24 mouse cellular contexts compared by ENCODE assay signal in genomic region chr13:90973409-90973808, GRCm38 (mm10). TPM values are rescaled to one million over a fixed set of nuclear protein-coding genes. Genes with fewer than 3 reads are reported as not detected.
DNase-seq lines count a peak whose midpoint lies in the region; ATAC-seq and TF ChIP-seq lines count a peak whose summit lies in the region.
"Had no signal": no experiment of that assay in that cellular context is flagged by ENCODE, and none has a peak within 500 bp of the region (broad histone marks: within the 10 kb centered on the region; RNA-seq: fewer than 3 reads in every experiment).

No protein-coding gene starts in this region.

- peak overlapping the region; percentile 6; the same call in 1 of the 2 replicates for H3K27ac ChIP-seq in hindbrain, embryonic 16.5 days (ENCODE audit: low read depth, low read length)
- no peak overlapping the region for H3K27ac ChIP-seq in hindbrain, embryonic 10.5 days
- no peak overlapping the region for H3K27ac ChIP-seq in neural tube, embryonic 13.5 days (replicated peaks)
- H3K27ac ChIP-seq in neural tube, embryonic 15.5 days (replicated peaks), result no peak overlapping the region
- H3K27ac ChIP-seq in neural tube, embryonic 14.5 days (ENCODE audit: low read depth, low read length), result 0 out of 2 replicates have a peak overlapping the region, but pooled peaks have one; percentile 12
- H3K27ac ChIP-seq in gastrocnemius, adult 2 months, result no peak overlapping the region
- H3K27ac ChIP-seq: embryonic facial prominence, embryonic 12.5 days; heart, embryonic 15.5 days; limb, embryonic 15.5 days; liver, embryonic 14.5 days had no signal

- intact Hi-C loops in gastrocnemius, adult 2 months (cut with DNase I), result no loop called here

- 35% methylated on average over 7 of the region's 7 CpGs for WGBS in hindbrain, embryonic 16.5 days
- 65% methylated on average over 7 of the region's 7 CpGs for WGBS in hindbrain, embryonic 10.5 days
- 36% methylated on average over 7 of the region's 7 CpGs for WGBS in neural tube, embryonic 13.5 days
- WGBS in neural tube, embryonic 15.5 days, result 28% methylated on average over 7 of the region's 7 CpGs
- WGBS in neural tube, embryonic 14.5 days, result 30% methylated on average over 7 of the region's 7 CpGs

- DNase-seq in hindbrain, embryonic 10.5 days (ENCODE audit: low spot score), result no peak
- DNase-seq in forelimb bud, embryonic 11.5 days (ENCODE audit: low read depth, low spot score), result peak; percentile 24
- DNase-seq in gastrocnemius, adult 2 months, result no peak
- DNase-seq in yolk sac, embryonic 10.5 days (ENCODE audit: low spot score), result no peak
- DNase-seq: B cell, adult 2 months; cerebellum, adult 18-20 months; cerebellum, postnatal 14 days; kidney, postnatal 36 days; left cerebral cortex, postnatal 4 days; lung, embryonic 14.5 days; thymus, adult 2 months; thymus, postnatal 4 days had no signal

- H3K4me1 ChIP-seq in hindbrain, embryonic 16.5 days (ENCODE audit: control insufficient read depth, insufficient read depth, low read depth, low read length), result peaks cover 3% of the 10 kb centered on the region; the same call in 1 of the 2 replicates
- H3K4me1 ChIP-seq in hindbrain, embryonic 10.5 days (replicated peaks), result no peaks in the 10 kb centered on the region
- H3K4me1 ChIP-seq in neural tube, embryonic 13.5 days (replicated peaks), result peaks cover 5% of the 10 kb centered on the region
- H3K4me1 ChIP-seq in neural tube, embryonic 15.5 days, result 0 out of 2 replicates have a peak, but pooled peaks cover 5% of the 10 kb centered on the region
- no peaks in the 10 kb centered on the region for H3K4me1 ChIP-seq in neural tube, embryonic 14.5 days (ENCODE audit: control insufficient read depth, insufficient read depth, low read length)
- H3K4me1 ChIP-seq: heart, embryonic 15.5 days; limb, embryonic 15.5 days had no signal

- H3K36me3 ChIP-seq in hindbrain, embryonic 16.5 days (ENCODE audit: control insufficient read depth, insufficient read depth, low read length), result no peaks in the 10 kb centered on the region
- H3K36me3 ChIP-seq in hindbrain, embryonic 10.5 days, result no peaks in the 10 kb centered on the region
- no peaks in the 10 kb centered on the region for H3K36me3 ChIP-seq in neural tube, embryonic 13.5 days
- no peaks in the 10 kb centered on the region for H3K36me3 ChIP-seq in neural tube, embryonic 15.5 days
- H3K36me3 ChIP-seq in neural tube, embryonic 14.5 days (ENCODE audit: control insufficient read depth, insufficient read depth, low read length), result no peaks in the 10 kb centered on the region
- H3K36me3 ChIP-seq: embryonic facial prominence, embryonic 12.5 days; G1E; heart, embryonic 15.5 days; limb, embryonic 15.5 days had no signal

- no peaks in the 10 kb centered on the region for H3K27me3 ChIP-seq in hindbrain, embryonic 16.5 days (replicated peaks; ENCODE audit: control insufficient read depth, insufficient read depth, low read length)
- no peaks in the 10 kb centered on the region for H3K27me3 ChIP-seq in hindbrain, embryonic 10.5 days (ENCODE audit: insufficient read depth, poor library complexity, severe bottlenecking)
- no peaks in the 10 kb centered on the region for H3K27me3 ChIP-seq in neural tube, embryonic 13.5 days
- no peaks in the 10 kb centered on the region for H3K27me3 ChIP-seq in neural tube, embryonic 15.5 days (replicated peaks)
- no peaks in the 10 kb centered on the region for H3K27me3 ChIP-seq in neural tube, embryonic 14.5 days (ENCODE audit: control insufficient read depth, insufficient read depth, low read length)
- H3K27me3 ChIP-seq: CH12.LX; embryonic facial prominence, embryonic 12.5 days; heart, embryonic 15.5 days; limb, embryonic 15.5 days; Patski had no signal

- no peak overlapping the region for H3K9ac ChIP-seq in hindbrain, embryonic 16.5 days (ENCODE audit: low read depth, low read length)
- no peak overlapping the region for H3K9ac ChIP-seq in neural tube, embryonic 13.5 days
- no peak overlapping the region for H3K9ac ChIP-seq in neural tube, embryonic 15.5 days (replicated peaks)
- H3K9ac ChIP-seq in neural tube, embryonic 14.5 days (replicated peaks; ENCODE audit: low read depth, low read length), result no peak overlapping the region
- H3K9ac ChIP-seq: embryonic facial prominence, embryonic 12.5 days; heart, embryonic 15.5 days; limb, embryonic 15.5 days; liver, embryonic 14.5 days; lung, embryonic 14.5 days had no signal

- H3K9me3 ChIP-seq in hindbrain, embryonic 16.5 days (ENCODE audit: control insufficient read depth, low read length), result no peaks in the 10 kb centered on the region
- no peaks in the 10 kb centered on the region for H3K9me3 ChIP-seq in hindbrain, embryonic 10.5 days
- H3K9me3 ChIP-seq in neural tube, embryonic 13.5 days, result no peaks in the 10 kb centered on the region
- H3K9me3 ChIP-seq in neural tube, embryonic 15.5 days (replicated peaks), result no peaks in the 10 kb centered on the region
- H3K9me3 ChIP-seq in neural tube, embryonic 14.5 days (ENCODE audit: control insufficient read depth, low read length), result no peaks in the 10 kb centered on the region
- H3K9me3 ChIP-seq: embryonic facial prominence, embryonic 12.5 days; G1E; heart, embryonic 15.5 days; limb, embryonic 15.5 days had no signal

- H3K4me2 ChIP-seq in hindbrain, embryonic 16.5 days (ENCODE audit: low read length), result no peak overlapping the region
- no peak overlapping the region for H3K4me2 ChIP-seq in neural tube, embryonic 13.5 days
- no peak overlapping the region for H3K4me2 ChIP-seq in neural tube, embryonic 15.5 days
- no peak overlapping the region for H3K4me2 ChIP-seq in neural tube, embryonic 14.5 days (ENCODE audit: low read depth, low read length)
- H3K4me2 ChIP-seq: embryonic facial prominence, embryonic 12.5 days; heart, embryonic 15.5 days; limb, embryonic 15.5 days; lung, embryonic 14.5 days had no signal

- no peak overlapping the region for H3K4me3 ChIP-seq in hindbrain, embryonic 16.5 days (ENCODE audit: low read length)
- H3K4me3 ChIP-seq in hindbrain, embryonic 10.5 days, result no peak overlapping the region
- no peak overlapping the region for H3K4me3 ChIP-seq in neural tube, embryonic 13.5 days
- no peak overlapping the region for H3K4me3 ChIP-seq in neural tube, embryonic 15.5 days (replicated peaks)
- H3K4me3 ChIP-seq in neural tube, embryonic 14.5 days (ENCODE audit: low read depth, low read length), result no peak overlapping the region
- H3K4me3 ChIP-seq in gastrocnemius, adult 2 months, result no peak overlapping the region
- H3K4me3 ChIP-seq: embryonic facial prominence, embryonic 12.5 days; heart, embryonic 15.5 days; limb, embryonic 15.5 days had no signal

- peak; percentile 54; the same call in 1 of the 2 replicates for ATAC-seq in hindbrain, embryonic 16.5 days
- 0 out of 2 replicates have a peak, but pooled peaks have one; percentile 59 for ATAC-seq in neural tube, embryonic 13.5 days (ENCODE audit: low read depth)
- no peak for ATAC-seq in neural tube, embryonic 15.5 days (ENCODE audit: low FRiP score)
- peak; percentile 76 for ATAC-seq in neural tube, embryonic 14.5 days (ENCODE audit: low read depth)
- ATAC-seq: intestine, postnatal 0 days; Patski had no signal

- no peak for TF ChIP-seq CTCF in gastrocnemius, adult 2 months (IDR thresholded peaks at IDR 0.05)

RNA-seq across cellular contexts. Expression of gene Rps23, which starts 50.7 kb away (rescaled TPM):
- polyA plus RNA-seq in hindbrain, embryonic 16.5 days (2015; fragmentation: Nextera tagmentation; extraction: Ambion mirVana), result 78.4 and 85.6 TPM in 2 replicates
- 172 and 194 TPM in 2 replicates for polyA plus RNA-seq in hindbrain, embryonic 10.5 days (2016; fragmentation: Nextera tagmentation; extraction: Ambion mirVana)
- 136 and 154 TPM in 2 replicates for polyA plus RNA-seq in neural tube, embryonic 13.5 days (2015; fragmentation: Nextera tagmentation; extraction: Ambion mirVana)
- polyA plus RNA-seq in neural tube, embryonic 15.5 days (2015; fragmentation: Nextera tagmentation; extraction: Ambion mirVana), result 107 and 127 TPM in 2 replicates
- 132 and 134 TPM in 2 replicates for polyA plus RNA-seq in neural tube, embryonic 14.5 days (2014; fragmentation: Nextera tagmentation; extraction: Ambion mirVana)
- 100 to 1,000 TPM; 179 to 231 TPM for total RNA-seq in gastrocnemius, adult 2 months (2021)

Comparison
In these comparisons a context has a peak if more than half of its experiments do, and no peak if none do; other contexts are left out.
1. H3K27ac ChIP-seq: peak in hindbrain, embryonic 16.5 days (single experiment) and neural tube, embryonic 14.5 days (single experiment); none in hindbrain, embryonic 10.5 days (single experiment), neural tube, embryonic 13.5 days (single experiment), neural tube, embryonic 15.5 days (single experiment) and gastrocnemius, adult 2 months (single experiment).